Mouse (Mus musculus) erythroblast, embryonic 14.5 days (primary cell): Measurements from ENCODE around the gene Zw10. TPM values are rescaled to one million over a fixed set of nuclear protein-coding genes. Genes with fewer than 3 reads are reported as not detected.

Source experiments
- H3K27me3 ChIP-seq: 2 replicates; pipeline ENCODE4 v1.6.1; 2012; ENCODE audit warnings: inconsistent platforms; ENCODE audit not compliant: control insufficient read depth
- H3K36me3 ChIP-seq: 2 replicates; pipeline ENCODE4 v1.6.1; 2012; ENCODE audit warnings: mild to moderate bottlenecking, inconsistent platforms; ENCODE audit not compliant: control insufficient read depth
- H3K4me1 ChIP-seq: 2 replicates; pipeline ENCODE4 v1.6.1; 2012; ENCODE audit warnings: inconsistent platforms; ENCODE audit not compliant: control insufficient read depth
- H3K4me3 ChIP-seq: replicated peaks from 2 replicates; pipeline ENCODE3; 2012; ENCODE audit warnings: moderate library complexity, mild to moderate bottlenecking, inconsistent platforms
- H3K9me3 ChIP-seq: 2 replicates; pipeline ENCODE4 v1.6.1; 2012; ENCODE audit warnings: low read length, inconsistent platforms, mixed read lengths; ENCODE audit not compliant: control insufficient read depth
- GATA1 ChIP-seq: IDR thresholded peaks from 2 replicates; pipeline ENCODE4 v1.6.1; 2012; ENCODE audit warnings: low read length, inconsistent platforms, mixed read lengths
- TAL1 ChIP-seq: IDR thresholded peaks from 3 replicates; pipeline ENCODE4 v1.6.1; 2012; ENCODE audit warnings: low read length, inconsistent platforms, mixed read lengths
- polyA plus RNA-seq: library from polyadenylated mRNA; stranded (reverse); fragments of >175 nt; gene quantifications from 2 replicates; pipeline ENCODE4 v1.2.3, GENCODE M21; 2012

The Zw10 gene
- polyA plus RNA-seq, 1 experiment, result 0.57 TPM

DNA sequence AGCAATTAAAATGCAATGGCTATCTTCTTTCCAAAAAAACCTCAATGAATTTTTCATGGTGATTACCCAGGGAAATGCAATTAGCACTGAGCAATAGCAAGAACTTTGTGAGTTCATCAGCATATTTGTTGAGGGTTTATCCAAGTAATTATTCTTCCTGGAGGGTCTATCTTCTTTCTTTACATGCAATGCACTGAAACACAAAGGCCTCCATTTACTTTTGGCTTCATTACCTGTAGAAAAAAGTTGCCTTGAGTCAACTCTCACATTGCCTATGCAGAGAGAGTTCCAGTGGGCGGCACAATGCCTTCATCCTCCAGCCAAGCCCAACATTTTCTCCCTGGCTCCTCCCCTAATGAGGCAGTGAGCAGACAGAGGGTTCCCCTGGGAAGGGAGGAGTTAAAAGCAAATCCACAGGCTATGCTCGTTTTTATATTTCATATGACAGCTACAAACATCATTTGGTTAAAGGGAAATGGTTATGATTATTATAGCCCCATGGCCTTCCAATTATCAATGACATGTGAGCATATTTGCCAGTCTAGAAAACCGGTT, 62.9 kb downstream of the Zw10 start:
- no peaks in the 10 kb centered on the region for H3K27me3 ChIP-seq
- no peak for TF ChIP-seq GATA1
- no peak for TF ChIP-seq TAL1
- H3K36me3 ChIP-seq, result no peaks in the 10 kb centered on the region
- no peaks in the 10 kb centered on the region for H3K4me1 ChIP-seq
- H3K4me3 ChIP-seq, result no peak overlapping the region
- no peaks in the 10 kb centered on the region for H3K9me3 ChIP-seq

DNA sequence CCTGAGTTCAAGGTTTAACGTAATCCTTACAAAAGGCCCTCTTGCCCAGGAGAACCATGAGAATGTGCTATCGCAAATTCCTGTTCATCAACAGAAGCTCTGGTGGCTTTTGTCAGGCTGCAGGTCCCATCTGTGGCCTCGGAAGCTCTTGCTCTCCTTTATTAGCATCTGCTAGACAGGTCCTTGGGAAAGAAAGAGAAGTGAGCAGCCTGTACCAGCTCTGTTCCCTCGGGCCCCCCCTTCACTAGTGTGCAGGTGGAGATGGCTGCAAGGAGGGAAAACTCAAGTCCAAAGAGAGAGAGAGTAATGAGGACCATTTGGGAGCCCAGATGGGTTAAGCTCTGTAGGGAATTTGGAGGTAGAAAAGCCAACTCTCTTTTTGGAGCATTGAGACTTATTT, 64.3 kb downstream of the Zw10 start:
- Histone ChIP-seq H3K4me1 (no peaks in the 10 kb centered on the region), H3K4me3 (no peak overlapping the region), H3K36me3 (no peaks in the 10 kb centered on the region), H3K27me3 (no peaks in the 10 kb centered on the region), H3K9me3 (no peaks in the 10 kb centered on the region; the same call in 1 of the 2 replicates)
- no peak for TF ChIP-seq GATA1
- TF ChIP-seq TAL1, result no peak

DNA sequence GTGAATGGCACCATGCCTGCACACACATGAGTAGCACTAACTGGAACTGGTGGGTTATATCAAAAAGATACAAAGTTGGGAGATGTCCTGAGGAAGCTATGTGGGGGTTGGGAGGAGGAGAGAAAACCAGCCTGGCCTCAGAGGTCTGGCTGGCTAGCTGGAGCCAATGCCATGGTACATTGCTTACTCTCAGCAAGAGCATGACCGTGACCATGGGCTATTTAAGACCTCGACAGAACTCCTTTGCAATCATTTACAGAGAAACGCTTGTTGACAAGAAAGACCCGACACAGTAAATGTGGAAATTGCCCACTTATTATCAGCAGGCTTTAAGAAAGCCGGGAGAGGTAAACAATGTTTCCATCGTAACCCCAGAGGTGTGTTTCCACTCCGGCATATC, 70.3 kb downstream of the Zw10 start:
- TF ChIP-seq TAL1 (no peak), GATA1 (no peak)
- no peaks in the 10 kb centered on the region for H3K4me1 ChIP-seq
- H3K27me3 ChIP-seq, result no peaks in the 10 kb centered on the region
- H3K9me3 ChIP-seq, result no peaks in the 10 kb centered on the region; the same call in 1 of the 2 replicates
- H3K4me3 ChIP-seq, result no peak overlapping the region
- H3K36me3 ChIP-seq, result no peaks in the 10 kb centered on the region

Other genes with a start within 250 kb of the Zw10 start
- gene Zbtb16, start 219.4 kb upstream of the Zw10 start, polyA plus RNA-seq, result 0.02 TPM in 2 replicates
- 0.03 TPM in 1 of 2 replicates, not detected in the other for gene Htr3a, start 144.5 kb upstream of the Zw10 start, polyA plus RNA-seq
- not detected in 2 replicates for gene Htr3b, start 90.6 kb upstream of the Zw10 start, polyA plus RNA-seq
- 0.02 and 0.10 TPM in 2 replicates for gene Usp28, start 70.2 kb upstream of the Zw10 start, polyA plus RNA-seq
- 0.03 TPM in 1 of 2 replicates, not detected in the other for gene Tmprss5, start 25.6 kb downstream of the Zw10 start, polyA plus RNA-seq
- gene Gm4894, start 194.9 kb downstream of the Zw10 start, polyA plus RNA-seq, result not detected in 2 replicates